Mouse (Mus musculus) gastrocnemius, postnatal 14 days (tissue): ENCODE measurements around the gene Lhx4. TPM values are rescaled to one million over a fixed set of nuclear protein-coding genes. Genes with fewer than 3 reads are reported as not detected.

ENCODE experiments used
- DNase-seq: peaks from one replicate; pipeline ENCODE4 v3.0.0; 2021; ENCODE audit warnings: mixed read lengths
- intact Hi-C: fragments of 180-260 bp; cut with DNase I; formaldehyde crosslinking; loops from one replicate; pipeline ENCODE4 v1.15.1; 2025; ENCODE audit warnings: low total_unique reads
- total RNA-seq, 2 experiments: library from RNA; stranded (reverse); gene quantifications; 2 replicates each; pipeline ENCODE4 v1.2.3; 2021

Lhx4 gene
- total RNA-seq, 2 experiments from 2014 or later = not detected

DNA sequence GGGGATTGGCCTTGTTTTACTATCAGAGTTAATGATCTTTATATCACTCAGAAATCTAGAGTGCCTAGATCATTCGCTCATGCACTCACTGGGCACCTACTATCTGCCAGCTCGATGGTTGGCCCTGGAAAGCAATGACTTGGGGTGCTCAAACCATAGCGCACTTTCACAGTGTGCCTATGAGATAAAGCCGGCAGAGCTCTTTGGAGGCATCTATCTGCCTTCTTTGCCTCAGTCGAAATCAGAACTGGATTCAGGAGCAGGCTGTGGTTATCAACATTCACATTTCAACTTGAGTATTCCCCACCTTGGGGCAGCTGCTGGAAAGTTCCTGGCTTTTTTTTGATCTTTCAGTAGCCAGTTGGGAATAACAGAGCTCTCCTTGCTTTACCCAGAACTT is 3.6 kb downstream of the Lhx4 start:
- intact Hi-C loops = no loop called here
- DNase-seq = no peak

DNA sequence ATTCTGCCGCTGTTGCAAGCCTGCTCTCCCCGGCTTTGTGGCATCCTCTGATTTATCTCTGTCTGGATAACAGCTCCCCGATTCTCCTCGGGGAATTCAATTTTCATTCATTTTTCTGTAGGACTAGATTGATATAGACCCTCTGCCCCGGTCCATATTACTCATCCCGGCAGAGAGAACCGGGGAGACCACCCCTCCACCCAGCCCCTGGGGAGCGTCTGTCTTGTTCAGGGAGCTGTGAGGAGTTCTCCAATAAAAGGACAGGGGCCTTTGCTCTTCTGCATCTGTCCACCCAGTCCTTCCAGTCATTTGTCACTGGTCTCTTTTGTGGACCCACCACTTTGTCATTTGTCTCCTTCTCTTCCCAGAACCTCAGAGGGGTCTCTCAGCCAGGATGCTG is 4.5 kb downstream of the Lhx4 start:
- DNase-seq = no peak
- intact Hi-C loops = no loop called here

DNA sequence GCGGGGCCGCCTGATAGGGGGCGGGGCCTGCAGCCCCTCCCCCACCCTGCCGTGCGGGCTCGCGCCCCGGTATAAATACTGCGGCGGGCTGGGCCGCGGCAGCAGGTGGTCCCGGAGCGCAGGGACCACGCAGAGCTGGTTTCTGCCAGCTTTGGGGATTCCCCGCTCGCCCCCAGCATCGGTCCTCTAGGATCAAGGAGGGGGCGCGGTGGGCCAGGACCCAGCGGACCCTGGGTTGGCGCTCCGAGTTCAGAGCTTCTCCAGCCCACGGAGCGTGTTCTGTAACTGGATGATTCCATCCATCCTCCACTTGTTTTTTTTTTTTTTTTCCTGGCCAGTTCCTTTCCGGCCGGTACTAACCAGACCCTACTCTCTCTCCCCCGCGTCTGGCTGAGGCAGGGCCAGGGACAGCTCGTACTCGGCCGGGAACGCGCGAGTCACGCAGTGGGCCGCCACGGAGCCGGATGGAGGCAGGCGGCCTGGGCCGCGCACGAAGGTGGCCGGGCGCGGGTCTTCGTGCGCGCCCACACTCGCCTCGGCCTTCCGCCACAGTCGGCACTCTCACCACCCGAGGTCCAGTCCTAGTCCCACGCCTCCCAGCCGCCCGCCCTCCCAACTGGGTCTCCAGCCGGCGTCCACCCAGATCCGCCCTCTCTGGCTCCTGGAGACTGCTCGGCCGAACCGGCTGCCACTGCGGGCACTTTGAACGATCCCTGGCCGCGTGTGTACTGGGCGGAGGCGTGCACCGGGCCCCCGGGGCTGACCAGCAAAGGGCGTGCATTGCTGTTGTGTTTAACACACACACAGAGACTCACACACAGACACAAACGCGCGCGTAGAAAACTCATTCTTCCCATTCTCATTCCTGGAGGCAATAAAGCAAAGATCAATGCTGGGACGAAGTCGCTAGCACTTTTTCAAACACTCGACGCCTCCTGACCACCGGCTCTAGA is 8.8 kb downstream of the Lhx4 start:
- no peak for DNase-seq
- intact Hi-C loops = no loop called here

DNA sequence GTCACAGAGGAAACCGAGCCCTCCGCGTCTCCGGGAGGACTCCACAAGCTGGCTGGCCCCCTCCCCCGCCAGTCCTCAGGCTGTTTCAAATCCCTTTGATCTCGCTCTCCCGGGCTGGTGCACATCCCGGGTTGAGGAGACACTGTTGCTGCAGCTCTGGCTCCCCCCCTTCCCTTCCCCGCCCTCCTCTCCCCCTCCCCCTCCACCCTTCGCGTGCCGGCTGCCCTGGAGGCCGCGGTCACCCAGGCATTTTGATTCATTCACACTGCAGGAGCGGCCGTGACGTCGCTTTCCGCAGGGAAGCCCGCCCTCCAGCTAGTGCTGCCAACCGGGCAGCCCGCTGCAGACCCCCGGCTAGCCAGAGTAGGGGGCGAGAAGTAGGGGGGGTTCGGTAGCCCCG is 9.5 kb downstream of the Lhx4 start:
- DNase-seq = no peak
- intact Hi-C loops = no loop called here

DNA sequence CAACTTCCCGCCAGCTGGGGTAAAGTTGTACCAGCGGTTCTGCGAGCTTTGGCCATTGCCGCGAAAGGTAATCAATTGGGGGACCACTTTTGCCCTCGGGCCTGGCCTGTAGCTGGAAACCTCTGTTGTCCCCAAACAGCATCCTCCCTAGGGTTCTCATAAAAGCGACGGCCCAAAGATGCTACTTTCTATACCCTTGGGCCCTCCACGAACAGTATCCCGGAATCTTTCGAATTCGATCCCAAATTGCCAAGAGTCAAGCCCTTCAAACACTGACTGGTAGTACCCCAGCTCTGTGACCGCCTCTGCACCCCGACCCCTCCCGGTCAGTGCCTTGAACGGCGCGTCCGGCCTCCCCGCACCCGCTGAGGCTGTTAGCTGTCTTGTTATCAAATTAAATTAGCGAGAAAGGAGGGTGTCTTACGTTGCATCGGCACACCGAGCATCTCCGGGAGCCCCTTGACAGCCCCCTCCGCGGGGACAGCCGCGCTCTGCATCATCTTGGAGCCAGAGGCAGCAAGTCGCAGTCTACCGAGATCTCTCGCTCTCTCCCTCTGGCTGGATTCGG is 10.0 kb downstream of the Lhx4 start:
- intact Hi-C loops = no loop called here
- no peak for DNase-seq

DNA sequence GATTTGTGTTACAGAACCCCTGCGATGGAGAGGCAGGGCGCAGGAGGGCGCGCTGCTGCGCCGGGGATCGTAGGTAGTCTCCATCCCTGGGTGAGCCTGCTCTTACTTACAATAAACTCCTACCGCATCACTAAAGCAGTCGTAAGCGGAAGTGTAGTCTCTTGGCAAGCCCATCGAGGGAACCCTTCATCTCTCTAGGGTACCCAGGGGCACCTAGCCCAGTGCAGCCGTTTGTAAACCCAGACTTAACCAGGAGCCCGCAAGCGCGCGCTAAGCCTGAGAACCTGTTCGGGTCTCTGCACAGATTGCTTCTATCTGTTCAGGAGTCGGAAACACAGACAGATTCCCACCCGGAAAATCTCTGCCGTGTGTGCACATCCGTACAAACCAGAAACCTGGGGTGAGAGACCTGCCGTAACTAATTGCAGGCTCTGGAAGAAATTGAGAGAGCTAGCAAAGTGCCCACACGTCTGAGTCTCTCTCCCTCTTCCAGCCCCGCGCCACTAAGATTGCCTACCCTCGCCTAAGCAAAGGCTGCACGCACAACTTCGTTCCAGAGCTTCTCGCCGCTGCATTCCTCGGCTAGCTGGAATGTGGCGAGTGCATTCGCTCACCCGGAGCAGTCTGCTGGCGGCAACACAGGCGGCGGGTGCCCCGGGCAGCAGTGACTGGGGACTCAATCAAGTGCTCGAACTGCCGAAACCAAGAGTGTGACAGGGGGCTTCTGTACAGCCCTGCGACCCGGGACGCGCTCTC is 10.7 kb downstream of the Lhx4 start:
- intact Hi-C loops = no loop called here
- no peak for DNase-seq

DNA sequence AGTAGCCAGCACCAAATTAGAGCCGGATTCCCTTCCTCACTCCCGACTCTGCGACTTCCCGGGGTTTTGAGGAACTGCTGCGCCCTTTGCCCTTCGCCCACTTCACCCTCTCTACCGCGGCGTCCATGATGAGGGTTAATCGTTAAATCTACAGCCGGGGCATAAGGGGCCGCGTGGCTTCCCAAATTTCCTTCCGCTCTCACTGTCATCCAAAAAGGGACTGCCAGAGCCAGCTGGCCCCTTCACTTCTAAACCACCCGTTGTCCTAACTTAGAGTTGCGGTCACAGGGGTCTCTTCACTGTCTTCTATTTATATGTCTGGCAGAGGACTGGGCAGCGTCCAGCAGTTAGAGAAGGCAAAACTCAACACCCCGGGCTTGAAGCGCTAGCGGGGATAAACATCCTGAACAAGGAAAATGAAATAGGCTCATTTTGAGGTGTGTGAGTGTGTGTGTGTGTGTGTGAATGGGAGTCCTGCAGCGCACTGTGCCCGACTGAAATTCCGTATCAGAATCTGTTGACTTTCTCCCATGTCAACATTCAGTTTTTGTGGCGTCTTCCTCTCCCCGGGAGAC is 13.6 kb downstream of the Lhx4 start:
- intact Hi-C loops = no loop called here
- no peak for DNase-seq

DNA sequence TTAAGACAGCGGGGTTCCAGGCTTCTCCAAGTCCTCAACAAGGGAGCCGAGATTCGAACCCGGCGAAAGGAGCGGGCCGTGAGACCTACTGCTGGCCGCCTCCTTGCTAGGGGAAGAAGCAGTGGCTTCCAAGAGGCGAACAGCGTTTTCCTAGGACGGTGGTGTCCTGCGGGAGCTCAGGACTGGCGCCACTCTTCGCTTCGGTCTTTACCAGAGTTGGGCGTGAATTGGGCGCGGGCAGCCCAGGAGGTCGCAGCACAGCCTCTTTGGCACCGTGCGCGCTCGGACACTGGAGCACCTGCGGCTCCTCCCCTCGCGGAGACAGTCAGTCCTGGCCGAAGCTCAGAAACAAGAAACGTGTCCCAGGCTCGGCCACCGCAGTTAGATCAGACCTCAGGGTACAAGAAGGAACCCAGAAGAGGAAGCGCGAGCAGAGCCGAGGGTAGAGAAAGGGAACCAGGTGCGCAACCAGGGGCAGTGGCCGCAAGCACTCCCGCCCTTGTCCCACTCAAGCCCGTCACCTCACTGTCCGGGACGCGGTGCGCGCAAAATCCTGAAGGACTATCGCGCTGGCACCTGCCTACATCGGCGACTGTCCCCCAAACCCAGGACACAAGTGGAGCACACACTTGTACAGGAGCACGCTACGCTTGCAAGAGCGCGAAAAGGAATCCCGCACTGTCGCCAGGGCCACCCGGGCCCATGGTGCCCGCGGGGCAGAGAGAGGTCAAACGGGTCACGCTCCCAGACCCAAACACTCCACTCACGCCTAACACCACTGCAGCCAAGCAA is 14.3 kb downstream of the Lhx4 start:
- intact Hi-C loops = no loop called here

DNA sequence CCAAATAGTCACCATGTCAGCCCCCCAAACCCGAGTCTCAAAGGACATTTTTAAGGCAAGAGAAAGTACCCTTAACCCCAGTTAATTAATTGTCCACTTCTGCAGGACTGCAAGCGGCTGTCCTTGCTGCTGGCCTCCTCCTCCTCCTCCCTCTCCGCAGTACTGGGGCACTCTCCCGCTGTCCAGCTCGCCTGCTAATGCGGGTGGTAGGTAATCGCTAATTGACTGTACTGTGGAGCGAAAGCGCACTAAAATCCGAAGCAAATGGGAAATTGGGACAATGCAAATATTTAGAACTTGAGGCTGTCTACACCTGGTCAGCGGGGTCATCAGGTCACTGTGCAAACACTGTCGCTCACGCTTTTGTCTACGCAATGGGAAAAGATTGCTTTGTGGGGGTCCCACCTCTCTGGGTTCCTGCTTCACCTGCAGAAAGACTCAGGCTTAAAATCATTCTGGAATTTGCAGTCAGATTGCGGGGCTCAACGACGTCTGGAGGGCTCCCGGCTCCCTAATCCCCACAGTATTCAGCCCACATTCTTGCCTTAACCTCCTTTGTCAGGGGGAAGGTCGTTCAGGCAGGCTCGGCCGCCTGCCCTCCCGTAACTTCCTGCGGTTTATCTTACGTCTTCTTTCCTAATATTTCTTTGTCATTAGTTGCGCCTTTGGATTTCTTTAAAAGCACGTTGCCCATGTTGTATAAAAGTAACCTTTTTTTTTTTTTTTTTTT is 15.2 kb downstream of the Lhx4 start:
- intact Hi-C loops = no loop called here
- no peak for DNase-seq

More for the DNA sequence above, 14.3 kb downstream of the Lhx4 start:
- no peak for DNase-seq

DNA sequence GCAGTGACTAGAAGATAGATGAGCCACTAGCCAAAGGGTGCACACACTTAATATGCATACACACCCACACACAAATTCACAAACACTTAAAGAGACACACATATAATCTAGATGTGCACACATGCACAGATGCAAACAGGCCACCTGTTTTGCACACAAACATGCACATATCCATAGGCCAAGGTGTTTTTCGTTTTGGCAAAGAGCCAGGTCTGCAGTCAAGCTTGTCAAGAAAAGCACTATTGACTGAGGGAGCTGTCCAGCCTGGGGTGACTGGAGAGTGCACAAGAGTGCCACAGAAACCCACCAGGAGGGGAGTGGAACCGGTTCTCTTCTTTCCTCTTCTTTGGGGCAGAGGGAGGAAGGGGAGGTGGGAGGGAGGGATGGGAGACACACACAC is 20.3 kb downstream of the Lhx4 start:
- DNase-seq = no peak
- intact Hi-C loops = no loop called here

DNA sequence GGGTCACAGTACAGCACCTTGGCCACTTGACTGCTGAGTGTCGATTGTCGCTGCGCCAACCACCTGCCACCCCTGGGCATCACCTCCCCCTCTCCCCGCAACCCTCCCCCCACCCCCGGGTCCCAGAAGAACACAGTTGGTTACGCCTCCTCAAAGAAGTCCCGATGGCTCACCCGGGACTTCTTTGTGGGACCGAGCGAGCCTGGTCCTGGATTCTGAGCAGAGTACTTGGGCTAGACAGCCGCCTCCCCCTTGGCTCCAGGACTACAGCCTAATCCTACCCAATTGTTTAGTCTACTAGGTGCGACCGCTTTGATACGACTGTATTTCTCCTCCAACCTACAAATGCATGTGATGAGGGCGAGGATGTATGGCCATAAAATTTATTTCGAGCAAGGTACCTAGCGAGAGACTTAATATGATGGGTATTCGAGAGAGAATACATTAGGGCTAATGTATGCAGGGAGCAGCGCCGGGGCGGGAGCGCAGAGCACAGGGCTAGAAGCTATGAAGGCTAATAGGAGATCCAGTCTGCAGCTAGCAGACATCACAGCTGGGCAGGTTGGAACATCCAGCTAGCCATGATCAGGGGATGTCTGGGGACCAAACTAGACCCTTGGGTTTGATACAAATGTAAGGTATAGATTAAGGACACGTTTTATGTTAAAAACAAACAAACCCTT is 22.2 kb downstream of the Lhx4 start:
- DNase-seq = no peak
- intact Hi-C loops = no loop called here

DNA sequence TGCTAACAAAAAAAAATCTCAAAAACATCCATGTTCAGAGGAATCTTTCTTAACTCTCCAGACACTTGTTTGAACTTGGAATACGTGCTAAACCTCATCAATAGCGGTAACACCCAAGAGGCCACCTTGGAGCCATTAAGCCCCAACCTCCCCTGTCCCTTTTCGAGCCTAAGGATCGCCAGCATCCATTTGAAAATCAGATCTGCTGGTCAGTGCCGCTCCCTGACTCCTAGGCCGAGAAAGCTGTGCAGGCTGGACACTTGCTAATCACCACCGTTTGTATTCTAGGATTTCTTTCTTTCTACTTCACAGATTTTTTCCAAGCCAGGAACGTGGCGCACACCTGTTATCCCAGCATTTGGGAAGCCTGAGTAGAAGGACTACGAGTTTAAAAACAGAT is 23.7 kb downstream of the Lhx4 start:
- intact Hi-C loops = no loop called here
- no peak for DNase-seq

DNA sequence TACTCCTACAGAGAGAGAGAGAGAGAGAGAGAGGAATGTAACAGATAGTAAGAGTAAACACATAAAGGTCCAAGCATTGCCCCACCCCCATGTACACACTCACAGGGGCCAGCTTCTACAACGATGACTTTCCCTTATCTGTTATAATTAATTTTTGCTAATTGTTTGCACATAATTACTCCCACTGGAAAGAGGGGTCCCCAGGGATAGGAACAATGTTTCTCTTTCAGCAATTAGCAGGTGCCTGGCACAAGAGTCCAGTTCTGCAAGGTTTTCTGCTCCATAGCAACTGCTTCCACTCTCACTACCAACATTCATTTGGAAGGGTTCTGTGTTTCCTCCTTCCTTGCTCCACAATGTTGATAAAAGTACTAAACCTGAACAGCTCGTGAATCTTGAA is 25.6 kb downstream of the Lhx4 start:
- intact Hi-C loops = no loop called here
- no peak for DNase-seq

DNA sequence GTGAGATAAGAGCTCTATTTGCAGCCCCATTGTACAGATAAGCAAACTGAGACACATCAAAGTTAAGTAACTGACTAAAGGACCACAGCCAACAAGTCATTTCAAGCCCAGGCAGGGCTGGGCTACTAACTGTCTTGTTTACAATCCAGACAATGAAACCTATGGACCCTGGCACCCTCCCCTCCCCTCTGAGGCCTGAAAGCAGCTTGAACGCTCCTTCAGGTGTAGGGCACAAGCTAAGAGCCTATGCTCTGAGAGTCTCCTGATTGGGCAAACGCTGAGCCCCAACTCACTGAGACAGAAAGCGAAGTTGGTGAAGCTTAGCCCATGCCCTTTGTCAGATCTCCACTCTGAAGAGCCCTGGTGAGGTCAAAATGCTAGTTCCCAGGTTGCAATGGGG is 27.2 kb downstream of the Lhx4 start:
- no peak for DNase-seq
- intact Hi-C loops = no loop called here

DNA sequence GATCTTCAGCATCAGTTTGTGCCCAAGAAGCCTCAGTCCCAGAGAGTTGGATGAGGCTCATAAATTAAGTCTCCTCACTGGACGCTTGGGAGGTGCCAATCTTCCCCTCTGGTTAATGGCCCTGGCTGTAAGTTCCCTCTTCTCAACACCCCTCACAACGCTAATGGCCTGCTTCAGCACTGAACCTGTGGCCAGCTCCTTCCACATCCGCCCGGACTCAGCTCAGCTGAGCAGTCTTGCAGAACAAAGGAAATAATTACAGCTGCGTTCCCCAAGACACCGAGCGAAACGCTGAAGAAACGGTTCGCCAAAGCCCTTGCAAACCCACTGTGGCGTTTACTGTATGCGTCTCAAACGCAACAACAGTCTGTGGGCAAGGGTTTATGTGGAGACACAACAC is 29.3 kb downstream of the Lhx4 start:
- no peak for DNase-seq
- intact Hi-C loops = loop anchor here (2.0 kb wide), 1 partner anchor 145 kb away; no protein-coding TSS in a partner anchor

DNA sequence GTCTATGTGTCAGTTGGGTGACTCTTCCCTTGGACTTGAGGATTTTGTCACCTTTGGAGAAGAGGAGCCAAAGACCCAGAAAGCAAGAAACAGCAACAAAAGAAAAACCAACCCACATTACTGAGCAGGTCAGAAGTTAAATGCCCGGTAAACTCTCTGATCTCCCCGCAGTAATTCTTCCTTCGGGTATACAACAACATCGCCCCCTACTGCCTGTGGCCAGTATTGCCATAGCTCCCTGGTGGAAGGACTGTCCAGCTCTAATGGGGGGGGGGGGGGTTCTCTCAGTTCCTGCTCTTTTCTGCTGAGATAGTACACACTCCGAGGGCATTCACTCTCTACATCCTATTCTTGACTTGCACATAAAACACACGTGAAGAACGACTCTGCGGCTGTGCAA is 30.0 kb downstream of the Lhx4 start:
- no peak for DNase-seq
- intact Hi-C loops = no loop called here

DNA sequence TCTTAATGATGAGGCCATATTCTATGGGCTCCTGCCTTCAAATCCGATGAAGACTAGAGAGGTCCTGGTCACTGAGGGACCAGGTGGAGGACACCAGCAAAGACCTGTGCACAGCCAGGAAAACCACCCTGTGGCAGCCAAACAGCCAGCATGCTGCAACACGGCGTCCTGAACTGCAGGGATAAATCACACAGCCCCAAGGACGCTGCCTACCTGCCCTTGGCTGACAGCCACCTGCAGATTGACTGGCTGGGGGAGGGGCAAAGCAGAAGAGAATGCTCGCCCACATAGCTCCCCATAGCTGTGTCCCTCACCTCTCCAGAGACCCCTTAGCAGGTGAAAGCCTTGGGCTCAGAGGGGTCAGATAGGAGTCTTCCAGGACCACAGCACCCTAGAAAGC is 31.5 kb downstream of the Lhx4 start:
- intact Hi-C loops = no loop called here
- DNase-seq = no peak

DNA sequence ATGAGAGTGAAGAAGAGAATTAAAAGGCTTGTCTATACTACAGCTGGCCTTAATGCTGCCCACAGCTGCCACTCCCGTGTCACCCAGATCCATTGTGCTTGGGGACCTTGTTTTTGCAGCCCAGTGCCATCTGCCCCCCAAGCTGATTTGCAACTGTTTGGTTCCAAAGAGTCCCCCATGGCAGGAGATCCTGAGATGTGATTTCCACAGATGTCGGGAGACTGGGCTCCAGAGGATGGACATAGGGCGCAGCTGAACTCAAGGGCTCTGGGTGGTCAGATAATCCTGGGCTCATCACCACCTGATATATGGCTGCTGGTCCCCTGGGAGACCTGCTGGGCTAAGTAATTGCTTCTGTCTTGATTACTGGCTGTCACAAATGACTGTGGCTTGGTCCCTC is 32.6 kb downstream of the Lhx4 start:
- no peak for DNase-seq
- intact Hi-C loops = no loop called here
